Mouse (Mus musculus): ENCODE results near the gene Zcchc14.

- TF ChIP-seq CTCF (IDR thresholded peaks at IDR 0.05; ENCODE audit: low read depth, low read length) (no peak), GATA1 (IDR thresholded peaks at IDR 0.05; ENCODE audit: borderline replicate concordance, low read length) (no peak), TAL1 (conservative IDR thresholded peaks at IDR 0.05; ENCODE audit: low read depth, low read length) (no peak), POLR2AphosphoS5 (IDR thresholded peaks at IDR 0.05; ENCODE audit: insufficient replicate concordance, low read depth, low read length) (no peak)
Measured at GRCm38 (mm10) chr8:121562941-121563351, 89.8 kb downstream of the Zcchc14 start.

Data from G1E (cell line).